Mouse (Mus musculus) cerebellum, adult 18-20 months (tissue): ENCODE measurements around the gene Morc3.

Experiments
- DNase-seq, 2 experiments: peaks; one replicate each; pipeline ENCODE4 v3.0.0; 2021

The Morc3 gene

GRCm38 (mm10) chr16:93831627-93832395 lies at the start of gene Morc3:
Gene Morc3 (plus strand): TSS chr16:93832121.
- peak; percentile 99 to 100 for DNase-seq

GRCm38 (mm10) chr16:93784175-93784574 lies 47.7 kb upstream of the Morc3 start:
- DNase-seq, result no peak

- peak; percentile 59 to 63 for DNase-seq
These were observed 46.1 kb upstream of the Morc3 start for GRCm38 (mm10) chr16:93785805-93786204.

GRCm38 (mm10) chr16:93788388-93788787 lies 43.5 kb upstream of the Morc3 start:
- no peak for DNase-seq

- no peak for DNase-seq
These were observed 43.0 kb upstream of the Morc3 start for GRCm38 (mm10) chr16:93788881-93789280.

DNA sequence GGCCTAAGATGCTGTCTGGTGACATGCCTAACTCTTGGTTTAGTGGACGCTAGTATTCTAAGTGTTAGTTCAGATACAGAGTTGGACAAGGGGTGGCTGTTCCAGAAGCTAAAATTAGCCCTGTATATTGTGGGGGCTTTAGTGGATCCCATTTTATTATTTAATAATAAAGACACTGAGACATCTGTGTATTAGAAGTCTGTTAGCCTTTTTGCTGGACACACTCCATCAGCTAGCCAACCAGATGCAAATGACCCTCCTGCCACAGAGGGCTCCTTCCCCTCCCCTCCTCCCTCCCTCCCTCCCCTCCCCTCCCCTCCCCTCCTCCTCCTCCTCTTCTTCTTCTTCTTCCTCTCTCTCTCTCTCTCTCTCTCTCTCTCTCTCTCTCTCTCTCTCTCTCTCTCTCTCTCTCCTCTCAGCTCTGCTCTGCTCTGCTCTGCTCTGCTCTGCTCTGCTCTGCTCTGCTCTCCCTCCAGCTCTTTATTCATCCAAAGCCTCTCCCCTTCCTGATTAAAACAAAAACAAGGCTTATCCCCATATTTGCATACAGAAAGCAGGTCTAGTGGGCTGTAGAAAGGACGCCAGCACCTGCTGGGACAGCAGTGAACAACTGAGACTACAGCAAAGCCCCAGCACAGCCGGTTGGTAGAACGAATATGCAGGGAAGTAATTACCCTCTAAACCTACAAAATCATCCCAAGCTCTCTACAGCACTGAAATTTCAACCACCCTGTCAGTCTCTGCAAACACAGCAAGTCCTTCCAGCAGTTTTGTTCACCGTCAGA lies 41.8 kb upstream of the Morc3 start:
- no peak for DNase-seq

- DNase-seq, result no peak
These were observed 38.8 kb upstream of the Morc3 start for GRCm38 (mm10) chr16:93792981-93793630.

GRCm38 (mm10) chr16:93794845-93795244 lies 37.1 kb upstream of the Morc3 start:
- no peak for DNase-seq

DNA sequence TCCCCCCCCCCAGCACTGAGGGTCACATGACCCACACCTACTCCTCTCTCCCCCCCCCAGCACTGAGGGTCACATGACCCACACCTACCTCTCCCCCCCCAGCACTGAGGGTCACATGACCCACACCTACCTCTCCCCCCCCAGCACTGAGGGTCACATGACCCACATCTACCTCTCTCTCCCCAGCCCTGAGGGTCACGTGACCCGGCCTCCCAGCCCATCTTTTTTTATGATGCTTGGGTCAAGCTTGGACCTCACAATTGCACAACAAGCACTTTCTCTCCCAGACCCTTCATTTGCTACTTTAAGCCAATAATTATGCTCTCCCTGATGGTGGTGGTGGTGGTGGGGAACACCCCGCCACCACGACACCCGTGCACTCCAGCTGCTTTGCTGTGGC lies 36.5 kb upstream of the Morc3 start:
- DNase-seq, result no peak

DNA sequence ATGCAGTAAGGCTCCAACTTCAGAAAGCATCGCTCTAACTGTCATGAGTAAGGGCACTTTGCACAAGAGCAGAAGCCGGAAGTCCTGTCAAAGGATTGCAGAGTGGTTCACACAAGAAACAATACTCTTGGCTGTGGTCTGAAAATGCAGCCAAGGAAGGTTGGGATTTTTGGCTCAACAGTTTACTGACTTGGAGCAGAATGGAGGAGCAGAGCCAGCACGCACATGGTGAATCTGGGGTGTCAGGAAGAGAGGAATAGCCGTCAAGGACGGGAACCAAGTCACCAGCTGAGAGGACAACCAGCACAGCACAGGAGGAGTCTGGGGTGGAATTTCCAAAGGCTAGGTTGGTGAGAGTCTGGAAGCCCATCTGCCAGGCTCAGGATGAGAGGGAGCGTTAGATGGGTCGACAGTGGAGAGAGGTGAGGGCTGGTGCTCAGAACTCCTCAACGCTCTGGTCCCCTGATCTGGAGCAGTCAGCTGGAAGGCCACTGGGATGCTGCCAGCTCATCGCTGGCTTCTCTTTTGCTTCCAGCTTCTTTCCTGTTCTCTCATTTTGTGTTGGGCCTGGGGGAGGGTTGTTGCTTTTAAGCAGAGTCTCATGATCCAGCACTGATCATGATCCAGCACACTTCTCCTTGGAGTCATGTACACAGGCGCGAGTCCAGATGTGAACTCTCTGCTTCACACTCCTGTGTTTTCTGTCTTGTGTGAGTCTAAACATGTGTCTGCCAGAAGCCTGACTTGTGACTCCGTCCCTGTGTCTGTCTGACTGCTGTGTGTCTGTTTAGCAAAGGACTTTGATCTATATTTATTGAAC lies 34.7 kb upstream of the Morc3 start:
- peak; percentile 64 for DNase-seq

- DNase-seq, result peak; percentile 25 to 29
These were observed 34.0 kb upstream of the Morc3 start for GRCm38 (mm10) chr16:93797841-93798492.

DNA sequence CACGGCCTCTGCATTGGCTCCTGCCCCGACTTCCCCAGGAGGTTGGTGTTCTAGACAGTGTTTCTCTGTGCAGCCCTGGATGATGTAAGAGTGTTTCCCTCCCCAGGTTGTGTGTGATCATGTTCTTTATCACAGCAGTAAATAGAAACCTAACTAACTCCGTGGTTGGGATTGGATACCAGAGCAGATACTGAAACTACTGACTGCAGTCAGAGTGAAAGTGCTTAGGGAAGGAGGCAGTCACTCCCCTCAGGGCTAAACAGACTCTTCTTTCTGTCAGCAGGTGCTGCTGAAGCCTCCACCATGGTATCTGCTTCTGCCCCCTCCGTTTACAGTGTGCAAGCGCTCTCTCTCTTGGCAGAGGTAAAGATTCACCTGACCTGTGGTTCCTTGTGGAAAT lies 33.3 kb upstream of the Morc3 start:
- DNase-seq, result no peak

- DNase-seq, result peak; percentile 48 to 52
These were observed 32.9 kb upstream of the Morc3 start for GRCm38 (mm10) chr16:93799071-93799470.

GRCm38 (mm10) chr16:93799936-93800335 lies 32.0 kb upstream of the Morc3 start:
- no peak for DNase-seq

- no peak for DNase-seq
These were observed 24.8 kb upstream of the Morc3 start for GRCm38 (mm10) chr16:93807167-93807566.

DNA sequence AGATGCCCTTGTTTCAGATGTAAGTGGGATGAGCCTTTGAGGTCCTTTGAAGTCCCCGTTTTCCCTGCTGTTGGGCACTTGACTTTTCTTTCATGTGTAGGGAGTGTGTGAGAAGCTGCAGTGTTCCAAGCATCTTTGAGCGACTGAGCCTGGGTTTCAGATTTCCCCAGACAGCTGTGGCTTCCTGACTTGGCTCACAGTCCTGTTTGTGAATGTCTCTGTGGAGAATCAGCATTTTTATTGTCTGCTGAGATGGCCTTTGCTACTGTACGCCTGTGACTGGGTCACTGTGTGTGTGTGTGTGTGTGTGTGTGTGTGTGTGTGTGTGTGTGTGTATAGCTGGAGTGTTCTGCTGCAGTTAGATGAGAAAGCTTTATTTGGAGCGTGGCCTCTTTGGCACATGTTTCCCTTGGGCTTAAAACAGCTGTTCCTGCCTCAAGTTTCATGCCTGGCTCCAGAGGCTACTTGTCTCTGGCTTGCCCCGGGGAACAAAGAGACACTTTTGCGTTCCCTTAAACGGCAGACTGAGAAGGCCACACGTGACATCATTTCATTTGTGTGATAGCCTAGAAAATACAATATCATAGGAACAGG lies 23.9 kb upstream of the Morc3 start:
- no peak for DNase-seq

DNA sequence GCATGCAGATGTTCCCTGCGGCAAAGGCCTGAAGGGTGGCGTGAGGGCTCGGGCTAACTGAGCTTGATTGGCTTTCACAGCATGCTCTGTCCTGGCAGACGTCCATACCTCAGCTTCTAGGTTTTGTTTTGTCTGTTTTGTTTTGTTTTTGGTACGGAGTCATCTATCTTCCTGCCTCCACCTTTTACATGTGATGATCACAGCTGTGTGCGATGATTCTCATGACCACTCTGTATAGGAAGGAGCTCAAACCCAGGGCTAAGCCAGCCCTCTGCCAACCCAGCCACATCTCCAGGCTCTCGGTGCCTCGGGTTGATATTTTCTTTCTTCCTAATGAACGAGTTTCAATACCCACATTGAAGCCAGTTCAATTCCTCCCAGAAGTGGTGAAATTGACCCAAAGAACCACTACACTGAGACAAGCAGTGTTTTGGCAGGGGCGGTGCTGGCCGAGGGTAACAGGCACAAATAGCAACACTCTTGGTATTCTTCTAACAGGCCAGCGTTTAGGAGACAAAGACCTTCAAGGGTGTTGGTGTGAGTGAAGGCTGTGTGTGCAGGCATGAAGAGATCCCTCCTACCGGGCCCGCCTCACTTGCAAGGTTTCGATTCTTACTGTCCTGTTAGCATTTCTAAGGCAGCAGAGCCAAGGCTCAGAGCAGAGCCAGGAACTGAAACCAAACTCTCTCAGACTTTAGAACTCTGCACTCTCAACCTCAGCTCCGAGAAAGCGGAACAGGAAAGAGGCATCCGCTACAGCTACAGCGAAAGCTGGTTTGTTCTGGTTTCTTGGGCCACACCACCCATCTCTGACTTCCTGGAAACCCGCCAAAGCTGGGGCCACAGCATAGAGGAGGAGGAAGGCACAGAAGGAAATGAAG lies 15.8 kb upstream of the Morc3 start:
- DNase-seq, result no peak

DNA sequence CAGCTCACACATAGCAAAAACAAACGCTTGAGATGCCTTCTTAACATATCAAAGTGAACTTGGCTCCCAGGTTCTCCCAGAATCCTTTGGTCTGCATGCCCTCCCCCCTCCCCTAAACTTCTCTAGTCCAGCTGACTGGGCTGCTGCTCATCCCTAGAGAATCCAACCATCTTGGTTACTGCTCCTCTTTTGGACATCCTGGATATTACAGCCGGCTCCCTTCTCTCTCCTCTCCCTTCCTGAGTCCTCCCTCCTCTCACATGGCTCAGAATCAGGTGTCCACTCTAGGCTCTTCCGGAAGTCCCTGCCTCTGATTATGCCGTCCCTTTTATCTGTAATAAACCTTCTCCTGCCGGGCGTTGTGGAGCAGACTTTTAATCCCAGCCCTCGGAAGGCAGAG lies 15.1 kb upstream of the Morc3 start:
- DNase-seq, result no peak

GRCm38 (mm10) chr16:93817371-93817770 lies 14.6 kb upstream of the Morc3 start:
- no peak for DNase-seq

DNA sequence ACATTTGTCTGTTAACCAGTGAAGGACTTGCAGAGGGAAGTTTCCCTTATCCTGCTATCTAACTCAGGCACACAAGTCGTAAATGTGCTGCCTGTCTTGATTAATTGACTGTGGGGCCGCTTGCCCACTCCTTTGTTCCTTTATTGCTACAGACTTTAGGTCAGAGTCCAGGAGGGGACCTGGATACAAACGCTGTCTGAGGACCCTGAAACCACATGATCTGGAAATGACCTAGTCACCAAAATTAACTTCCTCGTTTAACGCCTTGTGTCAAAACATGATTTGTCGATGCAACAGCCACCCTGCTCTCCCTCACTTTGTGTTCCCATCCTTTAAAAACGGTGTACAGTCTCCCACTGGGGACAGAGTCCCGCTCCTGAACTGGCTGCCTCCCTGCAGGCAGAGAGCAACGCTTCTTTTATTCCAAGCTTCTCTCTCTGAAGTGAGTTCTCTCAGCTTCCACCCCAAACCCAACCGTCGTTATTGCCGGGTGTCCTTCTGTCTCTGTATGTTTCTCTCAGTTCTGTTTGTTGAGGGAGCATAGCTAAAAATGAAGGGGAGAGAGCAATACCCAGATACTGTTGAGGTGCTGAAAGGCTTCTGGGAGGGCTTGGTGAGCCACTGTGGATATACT lies 13.1 kb upstream of the Morc3 start:
- no peak for DNase-seq
